Mouse (Mus musculus) kidney, postnatal 36 days (tissue): ENCODE data around the gene Gm8108.
A peak's percentile ranks its signal among the peaks of the same experiment; 100 is the strongest.
"Not testable (repeated sequence)": the region's sequence is repeated elsewhere in the genome, so short reads cannot be mapped to it uniquely, and the experiment has no call there.

Source experiments
- DNase-seq, 2 experiments: peaks; one replicate each; pipeline ENCODE4 v3.0.0; 2021 to 2022; ENCODE audit warnings: mixed read lengths in 2 of 2

Gm8108 gene

DNA sequence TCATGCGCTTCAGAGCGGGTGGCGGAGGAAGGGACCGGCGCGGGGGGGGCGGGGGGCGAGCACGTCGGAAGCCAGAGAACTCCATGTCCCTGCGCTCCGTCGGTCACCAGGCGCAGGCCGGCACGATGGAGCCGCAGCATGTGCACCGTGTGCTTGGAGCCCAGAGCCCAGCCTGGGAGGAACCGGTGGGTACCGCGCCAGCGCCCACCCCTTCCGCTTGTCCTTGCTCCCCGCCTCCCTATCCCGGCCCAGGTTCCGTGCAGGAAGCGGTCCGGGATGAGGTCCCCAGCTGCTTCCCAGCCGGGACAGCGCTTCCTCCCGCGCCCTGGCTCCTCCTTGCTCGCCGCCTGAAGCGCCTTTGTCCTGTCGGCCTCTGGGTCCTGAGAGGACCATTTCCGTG is at the start of gene Gm8108:
Gm8108 (plus strand) TSS at position 101 of the 400 bp plus-strand sequence.
- peak; percentile 11 to 26 for DNase-seq

DNA sequence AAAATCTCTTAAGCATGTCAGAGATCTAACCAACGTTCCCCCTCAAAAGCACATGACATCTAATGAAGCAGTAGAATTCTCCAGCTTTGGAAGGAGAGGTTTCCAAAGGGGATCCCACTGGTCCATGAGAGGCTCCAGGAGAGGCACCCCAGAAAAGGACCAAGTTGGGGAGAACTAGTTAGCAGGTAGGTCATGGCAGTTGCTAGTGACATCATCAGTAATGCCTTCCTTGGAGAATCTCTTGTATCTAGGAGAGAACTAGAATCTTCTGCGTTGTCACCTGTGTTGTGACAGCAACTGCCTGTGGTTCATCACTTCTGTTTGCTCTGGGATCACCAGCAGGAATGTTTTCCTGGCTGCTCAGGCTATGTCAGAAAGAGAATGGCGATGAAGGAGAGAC is 26.5 kb upstream of the Gm8108 start, which contains the start of gene Gm3115:
Gm3115 (plus strand) TSS at position 301 of the 400 bp plus-strand sequence.
- DNase-seq = not testable (repeated sequence)

DNA sequence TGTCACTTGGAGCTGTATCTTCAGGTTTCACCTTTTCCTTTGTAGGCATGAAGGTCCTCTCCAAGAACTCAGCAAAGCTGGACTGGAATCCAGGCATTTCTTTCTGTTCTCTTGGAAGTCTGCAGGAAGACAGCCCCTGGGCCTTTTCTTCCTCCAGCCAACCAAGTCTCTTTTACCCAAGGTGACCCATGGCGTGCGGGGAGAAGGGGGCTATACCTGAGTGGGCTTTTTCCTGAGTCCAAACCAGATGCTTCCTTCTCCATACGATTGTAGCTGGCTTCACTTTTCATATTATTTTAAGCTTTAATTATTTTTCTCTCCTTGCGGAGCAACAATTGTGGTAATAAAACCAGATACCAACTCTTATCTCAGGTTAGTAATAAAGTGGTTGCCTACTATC is 31.3 kb downstream of the Gm8108 start:
- peak in 1 of 2 experiments; percentile 0 for DNase-seq

DNA sequence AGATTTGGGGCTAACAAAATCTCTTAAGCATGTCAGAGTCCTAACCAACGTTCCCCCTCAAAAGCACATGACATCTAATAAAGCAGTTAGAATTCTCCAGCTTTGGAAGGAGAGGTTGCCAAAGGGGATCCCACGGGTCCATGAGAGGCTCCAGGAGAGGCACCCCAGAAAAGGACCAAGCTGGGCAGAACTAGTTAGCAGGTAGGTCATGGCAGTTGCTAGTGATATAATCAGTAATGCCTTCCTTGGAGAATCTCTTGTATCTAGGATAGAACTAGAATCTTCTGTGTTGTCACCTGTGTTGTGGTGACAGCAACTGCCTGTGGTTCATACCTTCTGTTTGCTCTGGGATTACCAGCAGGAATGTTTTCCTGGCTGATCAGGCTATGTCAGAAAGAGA is 54.4 kb downstream of the Gm8108 start, which contains the start of gene Gm3127:
Gm3127 (plus strand) TSS at position 301 of the 400 bp plus-strand sequence.
- DNase-seq = not testable (repeated sequence)

DNA sequence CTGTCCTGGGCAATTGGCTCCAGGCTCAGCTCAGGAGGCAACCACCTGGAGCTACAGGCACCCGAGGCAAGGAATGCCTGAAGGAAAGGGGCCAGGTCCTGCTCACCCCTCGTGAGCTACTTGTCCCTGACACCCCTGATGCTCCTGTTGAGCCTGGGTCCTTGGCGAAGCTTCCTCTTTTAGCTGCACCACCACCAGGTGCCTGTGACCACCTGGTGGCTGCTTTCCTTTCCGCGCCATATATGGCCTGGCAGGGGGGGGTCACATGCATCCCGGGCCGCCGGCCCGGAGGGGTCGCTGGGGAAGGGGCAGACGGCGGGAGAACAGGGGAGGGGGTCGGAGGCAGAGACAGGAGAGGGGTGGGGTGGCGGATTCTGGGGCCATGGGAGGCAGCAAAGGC is 71.7 kb downstream of the Gm8108 start:
- DNase-seq = not testable (repeated sequence)
